Mouse (Mus musculus) cerebellum, adult 2 months (tissue): ENCODE results near the gene Zfp593. TPM values are rescaled to one million over a fixed set of nuclear protein-coding genes. Genes with fewer than 3 reads are reported as not detected.

Experiments
- DNase-seq, 2 experiments: peaks; one replicate each; pipeline ENCODE4 v3.0.0; 2021
- H3K27ac ChIP-seq: fragments of 200-500 bp; 2 replicates; pipeline ENCODE4 v1.5.1; 2012; ENCODE audit warnings: low read length, control low read depth, inconsistent platforms; ENCODE audit not compliant: insufficient read depth
- H3K27me3 ChIP-seq: fragments of 200-500 bp; 2 replicates; pipeline ENCODE4 v1.6.1; 2012; ENCODE audit warnings: inconsistent platforms, mild to moderate bottlenecking, low read length, moderate library complexity; ENCODE audit not compliant: control insufficient read depth, insufficient read depth
- H3K4me1 ChIP-seq: fragments of 200-500 bp; 2 replicates; pipeline ENCODE4 v1.6.1; 2011; ENCODE audit warnings: low read length; ENCODE audit not compliant: control insufficient read depth, insufficient read depth
- H3K4me3 ChIP-seq: fragments of 200-500 bp; replicated peaks from 2 replicates; pipeline ENCODE3; 2011; ENCODE audit warnings: mild to moderate bottlenecking, low read depth, low read length, control low read depth; ENCODE audit not compliant: insufficient read depth
- CTCF ChIP-seq: fragments of 200-500 bp; IDR thresholded peaks from 2 replicates; pipeline ENCODE4 v1.5.1; 2011; ENCODE audit warnings: low read depth, mild to moderate bottlenecking, control low read depth, low read length, moderate library complexity, borderline replicate concordance; ENCODE audit not compliant: insufficient read depth
- POLR2A ChIP-seq: fragments of 200-500 bp; IDR thresholded peaks from 2 replicates; pipeline ENCODE4 v1.6.1; 2011; ENCODE audit warnings: low read length, control low read depth, borderline replicate concordance; ENCODE audit not compliant: insufficient read depth
- WGBS: fragments of 180-500 bp; shearing (Covaris S2); methylation state at CpG from one replicate; pipeline ENCODE4 v1.1.7; 2018; 5-methylcytosine and 5-hydroxymethylcytosine counted together
- polyA plus RNA-seq: library from polyadenylated mRNA; depleted of rRNA; stranded (reverse); fragments of >200 nt; gene quantifications from 2 replicates; pipeline ENCODE4 v1.2.3, GENCODE M21; 2012

Gene Zfp593
- polyA plus RNA-seq, 1 experiment: 11.7 TPM

DNA sequence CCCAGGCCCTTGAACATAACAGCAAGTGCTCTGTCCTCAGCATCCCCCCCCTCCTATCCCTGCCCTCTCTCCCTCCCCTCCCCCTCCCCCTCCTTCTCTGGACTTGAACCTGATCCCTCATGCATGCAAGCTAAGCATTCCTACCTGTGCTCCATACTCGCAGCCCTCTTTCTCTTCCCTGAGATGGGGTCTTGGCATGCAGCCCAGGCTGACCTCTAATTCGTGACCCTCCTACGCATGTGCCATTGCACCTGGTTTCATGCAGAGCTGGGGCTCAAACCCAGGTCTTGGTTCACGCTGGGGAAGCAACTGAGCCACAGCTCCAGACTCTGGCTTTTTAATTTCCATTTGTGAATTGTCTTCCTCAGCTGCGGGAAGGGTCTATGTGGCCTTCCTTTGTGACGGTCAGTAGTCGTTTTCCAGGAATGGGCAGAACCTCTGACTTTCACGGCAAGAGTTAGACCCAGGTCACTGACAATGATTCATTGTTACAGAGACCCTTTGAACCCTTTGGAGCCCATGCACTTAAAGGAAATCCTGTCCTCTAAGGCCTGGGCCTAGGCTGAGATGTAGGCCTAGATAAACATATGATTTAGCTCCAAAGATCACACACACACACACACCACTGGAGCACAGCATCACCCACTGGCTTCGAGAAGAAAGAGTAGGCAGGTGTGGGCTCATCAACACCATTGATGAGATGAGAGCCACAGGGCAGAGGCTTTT, 20.6 kb upstream of the Zfp593 start:
- Histone ChIP-seq H3K27me3 (no peaks in the 10 kb centered on the region), H3K27ac (no peak overlapping the region), H3K4me3 (no peak overlapping the region), H3K4me1 (no peaks in the 10 kb centered on the region)
- WGBS: 61% methylated on average over 9 of the region's 9 CpGs
- DNase-seq: no peak
- TF ChIP-seq CTCF (no peak), POLR2A (no peak)

DNA sequence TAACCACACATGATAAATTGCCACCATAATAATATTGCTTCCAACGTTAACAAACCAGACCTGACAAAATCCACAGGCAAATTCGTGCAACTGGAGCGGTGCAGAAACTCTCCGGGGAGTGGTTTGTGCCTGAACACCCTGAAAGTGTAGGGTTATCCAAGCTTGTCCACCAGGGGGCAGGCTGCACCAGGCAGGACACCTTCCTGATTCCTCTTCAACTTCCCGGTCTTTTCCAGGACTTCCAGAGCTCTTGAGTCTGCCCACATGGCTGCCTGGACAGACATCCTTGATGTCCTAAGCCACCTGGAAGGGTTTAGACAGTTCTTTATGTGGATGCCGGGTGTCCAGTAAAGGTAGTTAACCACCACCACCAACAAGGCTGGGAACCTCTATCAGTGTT, 17.8 kb upstream of the Zfp593 start:
- Histone ChIP-seq H3K27ac (no peak overlapping the region), H3K4me1 (no peaks in the 10 kb centered on the region), H3K27me3 (no peaks in the 10 kb centered on the region), H3K4me3 (no peak overlapping the region)
- 26% methylated on average over 6 of the region's 6 CpGs for WGBS
- peak; percentile 63; the same call in 1 of the 2 replicates for TF ChIP-seq CTCF
- TF ChIP-seq POLR2A: no peak
- DNase-seq: peak; percentile 31 to 36

DNA sequence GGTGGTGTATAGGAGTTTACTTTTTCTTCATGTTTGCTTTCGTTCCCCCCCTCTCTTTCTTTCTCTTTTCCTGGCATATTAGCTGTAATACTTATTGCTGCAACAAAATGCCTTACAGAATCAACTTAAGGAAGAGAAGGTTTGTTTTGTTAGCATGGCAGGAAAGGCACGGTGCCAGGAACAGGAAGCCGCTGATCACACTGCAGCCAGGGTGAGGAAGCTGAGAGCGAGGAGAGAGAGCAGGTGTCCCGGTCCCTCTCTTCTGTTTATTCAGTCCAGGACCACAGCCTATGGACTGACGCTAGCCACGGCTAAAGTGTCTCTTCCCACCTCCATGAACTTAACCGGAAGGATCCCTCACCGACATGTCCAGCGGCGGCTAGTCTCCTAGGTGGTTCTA, 13.0 kb upstream of the Zfp593 start:
- 65% methylated on average over 11 of the region's 11 CpGs for WGBS
- H3K4me1 ChIP-seq: no peaks in the 10 kb centered on the region
- no peak overlapping the region for H3K27ac ChIP-seq
- no peak overlapping the region for H3K4me3 ChIP-seq
- no peak for DNase-seq
- H3K27me3 ChIP-seq: no peaks in the 10 kb centered on the region; the same call in 1 of the 2 replicates
- TF ChIP-seq CTCF: no peak
- TF ChIP-seq POLR2A: no peak

DNA sequence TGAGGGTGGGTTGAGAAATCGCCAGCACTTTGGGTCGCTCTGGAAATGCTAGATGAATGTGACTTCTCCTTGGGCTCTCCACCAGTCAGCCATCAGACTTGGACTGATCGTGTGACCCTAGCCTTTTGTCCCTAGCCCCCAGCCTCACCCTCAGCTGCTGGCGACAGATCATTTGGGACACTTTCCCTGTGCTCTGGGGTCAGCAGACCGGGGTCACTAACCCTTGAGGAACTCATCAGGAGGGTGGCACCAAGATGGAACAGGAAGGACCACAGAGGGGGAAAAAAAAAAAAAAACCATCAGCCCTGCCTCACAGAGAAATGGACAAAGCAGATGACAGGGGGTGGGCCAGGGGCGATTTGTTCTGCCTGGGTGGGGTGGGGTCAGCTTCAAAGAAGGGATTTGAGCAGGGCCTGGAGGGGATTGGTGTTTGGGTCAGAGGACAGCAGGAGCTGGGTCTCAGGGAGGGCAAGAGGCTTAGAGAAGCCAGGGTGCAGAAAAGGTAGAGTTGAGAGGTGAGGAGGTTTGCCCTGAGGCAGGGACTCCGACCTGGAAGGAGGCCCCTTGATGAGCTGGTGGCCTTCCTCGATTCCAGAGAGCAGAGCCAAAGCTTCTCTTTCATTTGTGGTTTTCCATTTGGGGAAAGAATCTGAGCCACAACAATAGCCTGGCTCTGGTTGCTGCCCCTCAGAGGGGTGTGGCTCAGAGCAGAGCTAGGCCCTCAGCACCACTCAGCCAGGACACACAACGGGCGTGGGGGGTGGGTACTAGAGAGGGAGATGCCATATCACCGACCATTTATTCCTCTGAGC, 12.0 kb upstream of the Zfp593 start:
- 51% methylated on average over 11 of the region's 11 CpGs for WGBS
- Histone ChIP-seq H3K4me1 (no peaks in the 10 kb centered on the region), H3K27ac (no peak overlapping the region), H3K4me3 (no peak overlapping the region), H3K27me3 (no peaks in the 10 kb centered on the region; the same call in 1 of the 2 replicates)
- TF ChIP-seq POLR2A: no peak
- no peak for TF ChIP-seq CTCF
- no peak for DNase-seq

DNA sequence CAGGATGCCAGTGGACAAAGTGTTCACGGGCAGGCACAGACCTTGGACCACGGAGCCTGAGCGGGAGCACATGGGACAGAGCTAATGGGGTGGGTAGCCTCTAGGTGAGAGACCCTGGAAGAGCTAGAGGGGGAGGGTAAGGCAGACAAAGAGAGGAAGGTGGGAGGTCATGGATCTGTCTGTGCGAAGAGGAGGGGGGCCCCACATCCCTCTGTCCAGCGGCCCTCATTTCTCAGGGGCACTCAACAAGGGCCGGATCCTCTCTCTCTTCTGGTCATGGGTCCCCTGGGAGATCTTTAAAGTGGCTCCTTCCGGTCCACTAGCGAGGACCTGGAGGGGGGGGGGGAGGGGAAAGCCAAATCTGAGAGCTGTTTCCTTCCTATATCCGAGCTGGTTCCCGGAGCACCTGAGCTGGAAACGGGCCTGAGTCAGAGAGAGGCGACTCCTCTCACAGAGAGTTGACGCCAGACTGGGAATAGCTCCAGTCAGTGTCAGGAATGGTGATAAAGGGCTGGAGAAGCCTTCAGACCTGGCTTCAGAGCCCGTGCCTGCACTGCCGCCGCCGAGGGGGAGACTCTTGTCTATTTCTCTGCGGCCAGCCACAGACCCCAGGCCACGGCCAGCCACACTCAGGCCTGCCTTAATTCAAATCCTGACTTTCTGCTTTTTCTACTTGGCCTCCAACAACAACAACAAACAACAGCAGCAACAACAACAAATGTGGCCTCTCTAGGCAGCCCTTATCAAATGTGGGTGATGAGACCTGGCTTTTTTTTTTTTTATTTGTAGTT, 11.2 kb upstream of the Zfp593 start:
- TF ChIP-seq CTCF: no peak
- no peak for TF ChIP-seq POLR2A
- no peak overlapping the region for H3K4me3 ChIP-seq
- WGBS: 33% methylated on average over 19 of the region's 19 CpGs
- H3K4me1 ChIP-seq: no peaks in the 10 kb centered on the region
- DNase-seq: no peak
- no peak overlapping the region for H3K27ac ChIP-seq
- no peaks in the 10 kb centered on the region; the same call in 1 of the 2 replicates for H3K27me3 ChIP-seq

DNA sequence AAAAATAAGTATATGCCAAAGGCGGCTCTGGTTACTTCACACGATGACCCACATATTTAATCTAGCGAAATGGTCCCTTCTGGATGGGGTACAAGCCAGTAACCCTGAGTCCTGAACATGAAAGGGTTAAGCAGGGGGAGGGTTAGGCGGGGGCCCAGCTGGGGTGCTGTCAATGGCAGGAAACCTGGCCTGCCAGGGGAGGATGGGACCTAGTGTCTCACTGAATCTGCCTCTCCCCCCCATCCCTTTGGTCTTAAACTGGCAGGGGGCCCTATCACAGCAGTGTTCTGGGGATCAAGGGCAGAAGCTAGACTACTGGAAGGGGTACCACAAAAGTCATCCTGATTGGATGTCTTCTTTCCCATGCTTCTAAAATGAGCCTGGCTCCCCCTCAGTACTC, 10.5 kb upstream of the Zfp593 start:
- no peak overlapping the region for H3K4me3 ChIP-seq
- H3K27me3 ChIP-seq: peaks cover 2% of the 10 kb centered on the region; the same call in 1 of the 2 replicates
- DNase-seq: no peak
- WGBS: 35% methylated on average over 4 of the region's 4 CpGs
- no peaks in the 10 kb centered on the region for H3K4me1 ChIP-seq
- TF ChIP-seq POLR2A: no peak
- no peak for TF ChIP-seq CTCF
- H3K27ac ChIP-seq: no peak overlapping the region

DNA sequence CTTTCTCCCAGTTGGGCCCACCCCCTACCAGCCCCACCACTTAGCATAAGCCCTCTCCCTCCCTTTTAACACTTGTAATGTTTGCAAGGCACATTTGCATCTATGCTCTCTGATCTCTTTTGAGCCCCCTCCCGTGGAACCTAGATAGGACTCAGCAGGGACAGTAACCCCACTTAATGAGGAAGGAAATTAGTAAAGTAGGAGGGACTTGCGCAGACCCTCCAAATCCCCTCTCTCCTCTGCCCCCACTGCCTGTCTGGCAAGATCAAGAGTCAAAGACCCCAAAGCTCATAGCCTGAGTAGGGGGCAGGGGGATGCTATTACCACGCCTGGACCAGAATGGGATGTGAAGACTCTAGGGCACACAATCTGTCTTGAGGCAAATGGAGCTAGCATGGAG, 9.4 kb upstream of the Zfp593 start:
- no peaks in the 10 kb centered on the region for H3K4me1 ChIP-seq
- TF ChIP-seq CTCF (no peak), POLR2A (no peak)
- H3K27me3 ChIP-seq: peaks cover 2% of the 10 kb centered on the region; the same call in 1 of the 2 replicates
- H3K27ac ChIP-seq: no peak overlapping the region
- no peak overlapping the region for H3K4me3 ChIP-seq
- WGBS: 68% methylated on average over 3 of the region's 3 CpGs
- DNase-seq: no peak
